Mouse (Mus musculus) cerebellum, postnatal 4 days (tissue): ENCODE measurements around the gene Pmvk.

Experiments used
- DNase-seq, 2 experiments: peaks; one replicate each; pipeline ENCODE4 v3.0.0; 2022; ENCODE audit warnings: low spot score in 2 of 2, mixed read lengths in 1 of 2

Gene Pmvk

DNA sequence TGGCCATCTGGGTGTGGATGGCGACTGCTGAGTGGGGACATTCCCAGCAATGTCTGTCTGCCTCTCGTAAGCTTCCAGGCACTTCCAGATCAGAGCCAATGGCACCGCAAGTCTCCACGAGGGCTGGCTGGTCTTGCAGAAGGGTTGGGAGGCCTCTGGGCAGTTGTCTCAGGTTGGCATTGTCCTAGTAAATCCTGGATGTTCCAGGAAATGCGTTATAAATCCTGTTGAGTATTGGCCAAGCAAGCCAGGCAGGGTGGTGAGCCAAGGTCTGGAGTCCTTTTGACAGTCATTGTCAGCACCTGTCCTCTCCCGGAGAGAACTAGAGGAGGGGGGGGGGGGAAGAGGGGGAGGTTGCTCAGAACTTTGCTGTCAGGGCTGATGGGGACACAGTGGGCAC is 24.7 kb downstream of the Pmvk start:
- DNase-seq: no peak

DNA sequence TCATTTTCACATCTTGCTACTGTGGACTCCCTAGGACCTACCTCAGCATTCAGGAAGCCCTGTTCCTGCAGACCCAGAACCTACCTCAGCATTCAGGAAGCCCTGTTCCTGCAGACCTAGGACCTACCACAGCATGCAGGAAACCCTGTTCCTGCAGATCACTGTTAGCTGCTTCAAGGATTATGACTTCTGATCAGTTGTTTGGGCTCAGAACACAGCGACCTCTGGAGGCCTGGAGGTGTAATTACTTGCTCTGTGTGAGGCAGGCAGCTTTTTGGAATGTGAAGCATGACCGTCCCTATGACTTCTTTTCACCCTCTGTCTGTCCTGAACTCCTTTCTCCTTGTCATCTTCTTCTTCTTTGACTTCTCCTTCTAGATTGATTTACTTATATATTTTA is 27.1 kb downstream of the Pmvk start:
- DNase-seq: peak in 1 of 2 experiments; percentile 19

DNA sequence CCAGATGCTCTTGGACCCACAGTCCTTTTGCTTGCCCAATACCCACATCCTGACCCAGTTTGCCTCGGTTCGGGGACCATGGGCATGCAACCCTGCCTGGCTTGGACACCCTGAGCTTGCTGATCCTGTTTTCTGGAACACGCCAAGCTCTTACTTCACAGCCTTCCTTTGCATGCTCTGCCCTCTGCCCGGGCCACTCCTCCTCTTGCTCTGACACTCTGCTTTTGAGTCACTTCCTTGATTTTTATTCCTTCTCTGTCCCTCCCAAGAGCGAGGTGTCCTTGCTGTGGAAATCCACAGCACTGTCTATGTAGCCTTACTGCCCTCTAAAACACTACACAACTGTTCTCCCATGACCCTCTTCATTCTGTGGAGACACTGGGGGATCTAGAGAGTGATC is 27.9 kb downstream of the Pmvk start:
- no peak for DNase-seq

DNA sequence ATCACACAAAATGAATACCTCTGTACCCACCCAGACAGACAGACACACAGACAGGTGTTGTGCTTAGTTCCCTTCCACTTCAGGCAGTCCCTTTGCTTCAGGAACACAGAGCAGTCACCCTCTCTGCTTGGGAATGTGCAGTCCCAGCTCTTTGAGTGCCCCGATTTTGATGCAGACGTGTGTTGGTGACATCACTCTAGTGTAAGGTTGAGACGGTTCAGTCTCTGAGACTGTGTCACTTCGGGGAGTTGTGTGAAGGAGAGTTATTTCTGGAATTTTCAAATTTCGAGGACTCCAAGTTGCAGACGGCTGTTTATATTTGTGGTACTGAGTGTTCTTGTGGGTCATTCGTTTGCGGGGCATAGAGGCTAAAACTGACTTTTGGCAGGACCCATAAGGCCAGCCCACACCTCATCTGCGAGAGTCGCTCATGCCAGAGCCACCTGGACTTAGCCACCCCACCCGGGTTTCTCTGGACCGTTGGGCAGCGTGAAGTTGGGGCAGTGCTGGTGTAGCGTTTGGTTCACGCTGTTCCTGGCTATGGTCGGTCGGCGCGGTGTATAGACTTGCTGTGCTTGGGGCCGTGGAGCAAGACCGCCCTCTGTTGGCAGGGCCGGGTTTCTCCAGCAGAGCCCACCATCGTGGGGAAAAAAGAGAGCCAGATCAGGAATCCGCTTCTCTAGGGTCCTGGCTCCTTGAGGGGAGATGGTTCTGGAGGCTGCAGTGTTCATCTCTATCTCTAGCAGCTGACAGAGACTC is 30.6 kb downstream of the Pmvk start:
- DNase-seq: peak; percentile 59 to 68

DNA sequence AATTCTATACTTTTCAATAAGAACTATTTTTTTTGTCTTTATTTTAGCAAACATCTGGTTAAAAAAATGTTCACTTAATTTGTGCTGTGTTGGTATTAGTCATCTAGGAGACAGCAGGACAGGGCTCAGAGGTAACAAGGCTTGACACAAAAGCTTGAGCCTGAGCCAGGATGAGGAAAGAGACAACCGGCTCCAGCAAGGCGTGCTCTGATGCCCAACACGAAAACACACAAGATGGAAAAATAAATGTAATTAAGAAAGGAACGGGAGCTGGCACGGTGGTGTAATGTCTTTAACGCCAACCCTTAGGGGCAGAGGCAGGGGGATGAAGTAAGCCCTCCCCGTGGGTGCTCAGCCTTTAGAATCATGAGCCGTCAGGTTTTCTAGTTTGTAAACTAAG is 31.8 kb downstream of the Pmvk start:
- DNase-seq: no peak

DNA sequence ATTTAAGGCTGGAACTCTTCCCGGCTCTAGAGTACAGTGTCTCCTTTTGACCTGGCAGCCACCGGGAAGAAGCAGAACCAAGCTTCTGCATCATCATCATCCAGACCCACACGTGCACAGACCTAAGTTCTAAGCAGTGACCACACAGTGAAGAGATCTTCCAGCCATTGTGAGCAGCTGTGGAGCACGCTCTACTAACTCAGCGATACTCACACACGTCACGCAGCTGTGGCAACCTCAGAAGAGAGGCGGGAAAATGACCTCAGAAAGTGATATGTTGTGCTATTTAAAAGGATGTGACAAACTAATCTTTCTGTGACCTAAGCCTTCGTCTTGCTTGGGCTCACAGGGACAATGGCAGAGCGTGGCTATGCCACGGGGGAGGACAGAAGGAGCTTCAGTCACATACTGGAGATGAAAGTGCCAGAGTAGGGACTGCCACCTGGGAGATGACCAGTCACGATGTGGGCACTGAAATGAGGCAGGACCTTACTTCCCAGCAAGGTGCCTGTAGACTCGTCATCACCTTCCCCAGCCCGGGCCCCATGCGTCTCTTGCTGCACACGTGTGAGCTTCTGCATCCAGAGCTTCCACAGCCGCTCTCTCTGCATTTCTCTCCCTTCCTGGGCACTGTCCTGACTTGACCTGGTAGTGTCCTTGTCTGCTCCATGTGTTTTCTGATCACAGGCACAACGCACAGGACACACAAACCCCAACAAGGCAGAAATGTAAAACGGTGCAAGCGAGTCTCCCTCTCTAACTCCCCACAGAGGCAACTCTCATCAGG is 32.8 kb downstream of the Pmvk start:
- no peak for DNase-seq

DNA sequence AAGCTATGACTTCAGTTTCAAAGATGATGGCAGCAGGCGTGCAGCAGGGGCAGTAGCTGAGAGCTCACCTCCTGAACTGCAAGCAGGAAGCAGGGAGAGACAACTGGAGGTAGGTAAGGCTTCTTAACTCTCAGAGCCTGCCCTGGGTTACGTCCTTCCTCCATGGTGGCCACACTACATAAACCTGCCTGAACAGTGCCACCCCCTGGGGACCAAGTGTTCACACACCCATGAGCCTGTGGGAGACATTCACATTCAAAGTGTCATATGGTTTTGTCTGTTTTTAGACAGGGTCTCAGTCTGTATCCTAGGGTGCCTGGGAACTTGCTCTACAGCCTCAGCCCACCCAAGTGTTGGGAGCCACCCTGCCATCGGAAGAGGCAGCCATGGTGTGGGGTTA is 36.4 kb downstream of the Pmvk start:
- no peak for DNase-seq

DNA sequence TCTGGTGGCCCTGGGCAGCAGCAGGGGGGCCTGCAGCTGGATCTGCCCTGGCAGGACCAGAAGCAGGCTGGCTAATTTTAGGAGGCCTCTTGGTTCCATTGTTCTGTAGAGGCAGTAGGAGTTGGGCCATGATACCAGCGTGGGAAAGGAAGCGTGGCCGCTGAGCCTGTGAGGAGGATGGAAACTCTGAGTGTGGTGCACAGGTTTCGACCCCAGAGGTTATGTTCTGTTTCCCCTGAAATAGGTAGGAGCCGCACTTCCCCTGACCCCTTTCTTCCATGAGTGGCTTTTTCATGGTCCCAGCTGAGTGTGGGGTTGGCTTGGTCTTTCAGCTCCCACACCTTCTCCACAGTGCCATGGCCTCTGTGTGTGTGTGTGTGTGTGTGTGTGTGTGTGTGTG is 37.2 kb downstream of the Pmvk start:
- DNase-seq: no peak

DNA sequence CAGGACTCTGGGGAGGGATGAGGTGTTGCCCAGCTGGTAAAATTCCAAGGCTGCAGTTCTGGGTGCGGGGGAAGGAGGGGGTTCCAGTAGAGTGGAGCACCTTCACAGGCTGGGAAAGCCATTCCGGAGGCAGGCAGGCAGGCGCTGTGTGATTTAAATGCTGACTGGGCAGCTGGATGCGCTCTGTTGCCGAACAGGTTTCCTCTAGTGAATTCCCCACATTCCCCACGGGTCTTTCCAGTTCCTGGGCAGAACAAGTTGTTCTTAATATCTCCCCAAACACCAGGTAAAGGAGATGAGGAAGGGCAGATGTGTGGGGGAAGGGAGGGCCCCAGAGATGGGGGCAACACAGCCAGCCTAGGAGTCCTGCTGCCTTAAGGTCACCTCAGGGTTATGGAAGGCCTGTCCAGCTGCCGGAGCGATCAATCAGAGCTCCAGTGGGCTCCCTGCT is 38.4 kb downstream of the Pmvk start:
- no peak for DNase-seq

DNA sequence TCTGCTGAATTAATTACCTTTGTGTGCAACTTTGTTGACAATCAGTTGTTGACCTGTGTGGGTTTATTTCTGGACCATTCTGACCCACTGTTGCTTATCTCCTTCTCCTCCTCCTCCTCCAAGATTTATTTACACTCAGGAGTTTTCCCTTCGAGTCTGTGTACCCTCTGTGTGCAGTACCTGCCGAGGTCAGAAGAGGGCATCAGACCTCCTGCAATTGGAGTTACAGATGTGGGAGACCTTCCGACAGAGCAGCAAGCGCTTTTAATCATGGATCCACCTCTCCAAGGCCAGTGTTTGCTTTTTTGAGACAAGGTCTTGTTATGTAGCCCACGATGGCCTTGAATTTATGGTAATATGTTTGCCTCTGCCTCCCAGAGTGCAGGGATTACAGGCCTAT is 40.3 kb downstream of the Pmvk start:
- DNase-seq: no peak

DNA sequence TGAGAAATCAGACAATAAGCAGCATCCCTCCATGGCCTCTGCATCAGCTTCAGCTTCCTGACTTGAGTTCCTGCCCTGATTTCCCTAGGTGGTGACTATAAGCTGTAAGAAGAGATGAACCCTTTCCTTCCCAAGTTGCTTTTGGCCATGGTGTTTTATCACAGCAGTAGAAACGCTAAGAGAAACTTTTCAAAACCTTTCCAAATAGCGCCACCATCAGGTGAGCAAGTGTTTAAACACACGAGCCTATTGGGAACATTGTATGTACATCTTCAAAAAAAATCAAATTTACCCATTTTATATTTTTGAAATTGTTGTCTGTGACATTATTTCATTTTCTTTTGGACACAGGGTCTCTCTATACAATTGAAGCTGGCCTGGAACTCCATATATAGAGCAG is 42.0 kb downstream of the Pmvk start:
- no peak for DNase-seq

DNA sequence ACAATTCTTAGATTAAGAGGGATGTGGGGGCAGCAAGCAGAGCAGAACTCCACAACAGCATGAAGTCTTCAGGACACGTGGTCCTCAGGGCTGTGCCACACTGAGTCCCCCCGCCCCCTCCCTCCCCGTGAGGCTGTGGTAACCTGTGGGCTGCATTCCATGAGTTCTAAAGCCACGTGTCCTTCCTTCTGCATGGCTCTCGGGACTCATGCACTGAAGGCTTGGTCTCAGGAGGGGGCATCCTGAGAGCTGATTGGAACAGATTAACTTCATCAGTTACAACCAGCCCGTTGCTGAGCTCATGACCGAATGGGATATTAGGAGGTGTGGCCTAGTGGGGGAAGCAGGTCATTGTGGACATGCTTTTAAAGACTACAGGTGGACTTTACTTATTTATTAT is 45.4 kb downstream of the Pmvk start:
- no peak for DNase-seq

DNA sequence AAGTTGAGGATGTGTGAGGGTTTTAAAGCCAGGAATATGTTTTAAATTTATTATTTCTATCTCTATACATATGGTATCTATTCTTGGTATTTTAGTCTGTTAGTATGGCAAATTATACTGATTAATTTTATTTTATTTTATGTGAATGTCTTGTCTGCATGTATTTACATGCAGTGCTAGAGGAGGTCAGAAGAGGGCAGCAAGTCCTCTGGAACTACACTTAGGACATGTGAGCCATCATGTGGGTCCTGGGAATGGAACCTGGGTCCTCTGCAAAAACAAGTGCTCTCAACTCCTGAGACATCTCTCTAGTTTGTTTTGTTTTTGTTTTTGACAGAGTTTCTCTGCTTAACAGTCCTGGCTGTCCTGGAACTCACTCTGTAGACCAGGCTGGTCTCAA is 47.1 kb downstream of the Pmvk start:
- no peak for DNase-seq

DNA sequence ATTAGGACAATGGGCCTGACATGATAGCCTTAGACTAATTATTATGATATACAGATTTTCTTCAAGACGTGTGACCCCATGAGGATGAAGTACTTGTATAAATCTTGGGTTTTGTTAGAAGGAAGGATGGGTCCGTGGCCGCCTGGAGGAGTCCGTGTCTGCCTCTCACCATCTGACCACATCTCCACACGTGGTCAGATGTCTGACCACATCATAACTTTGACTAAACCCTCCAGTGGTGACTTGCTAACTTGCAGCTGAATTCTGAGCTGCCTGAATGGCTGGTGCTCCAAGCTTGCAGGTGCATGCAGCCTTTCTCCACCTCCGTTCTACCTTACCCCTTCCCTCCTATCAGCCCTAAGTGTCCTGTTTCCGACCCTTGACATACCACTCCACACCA is 48.2 kb downstream of the Pmvk start:
- DNase-seq: no peak

DNA sequence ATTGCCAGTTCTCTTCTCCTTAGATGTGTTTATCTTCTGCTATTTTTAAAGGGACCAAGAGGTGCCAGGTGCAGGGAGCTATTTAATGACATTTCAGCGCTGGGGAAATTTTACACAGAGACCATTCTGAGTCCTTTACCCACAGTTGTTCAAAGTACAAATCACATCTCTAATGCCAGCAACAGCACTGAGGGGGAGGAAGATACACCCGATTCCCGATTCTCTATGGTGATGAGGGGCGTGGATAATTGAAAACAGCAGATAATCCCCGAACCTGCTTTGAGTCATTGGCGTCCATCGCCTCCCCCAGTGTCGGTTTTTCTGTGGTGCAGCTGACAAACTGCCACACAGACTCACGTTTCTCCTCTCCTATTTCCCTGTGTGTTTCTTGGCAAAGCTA is 53.7 kb downstream of the Pmvk start:
- no peak for DNase-seq

DNA sequence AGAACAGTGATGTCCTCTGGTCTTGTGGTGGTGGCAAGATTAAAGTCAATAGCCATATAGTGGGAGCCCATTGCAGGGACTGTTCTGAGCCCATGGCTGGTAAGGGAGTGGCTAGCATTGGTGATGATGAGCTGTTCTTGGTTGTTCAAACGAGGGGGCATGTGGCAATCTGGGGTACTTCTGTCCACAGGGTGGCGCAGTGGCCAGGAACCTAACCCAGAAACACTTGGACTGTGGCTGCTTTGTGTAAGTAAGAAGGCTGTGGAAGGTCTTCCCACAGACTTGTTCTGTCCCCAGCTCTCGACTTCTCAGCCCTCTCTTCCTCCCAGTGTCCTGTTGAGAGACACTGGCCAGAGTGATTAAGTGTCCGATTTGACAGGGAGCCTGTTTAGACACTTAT is 56.6 kb downstream of the Pmvk start:
- peak; percentile 62 to 71 for DNase-seq

DNA sequence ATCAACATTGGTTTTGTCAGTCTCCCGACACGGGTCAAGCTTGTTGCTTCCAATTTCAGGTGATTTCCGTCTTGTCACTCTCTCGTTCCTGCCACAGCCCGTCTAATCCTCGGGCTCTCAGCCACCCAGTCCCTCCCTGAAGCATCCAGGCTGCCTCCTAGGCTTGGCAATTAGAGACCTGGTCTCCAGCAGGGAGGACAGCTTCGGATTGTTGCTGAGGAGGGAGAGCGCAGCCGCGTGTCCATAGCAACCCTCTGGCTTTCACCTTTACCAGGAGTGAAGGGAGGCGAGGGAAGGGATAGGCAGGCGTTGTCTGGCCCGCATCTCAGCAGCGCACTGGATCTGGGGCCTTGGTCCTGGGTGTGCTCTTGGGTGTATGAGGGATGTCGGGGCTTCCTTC is 57.1 kb downstream of the Pmvk start:
- no peak for DNase-seq

DNA sequence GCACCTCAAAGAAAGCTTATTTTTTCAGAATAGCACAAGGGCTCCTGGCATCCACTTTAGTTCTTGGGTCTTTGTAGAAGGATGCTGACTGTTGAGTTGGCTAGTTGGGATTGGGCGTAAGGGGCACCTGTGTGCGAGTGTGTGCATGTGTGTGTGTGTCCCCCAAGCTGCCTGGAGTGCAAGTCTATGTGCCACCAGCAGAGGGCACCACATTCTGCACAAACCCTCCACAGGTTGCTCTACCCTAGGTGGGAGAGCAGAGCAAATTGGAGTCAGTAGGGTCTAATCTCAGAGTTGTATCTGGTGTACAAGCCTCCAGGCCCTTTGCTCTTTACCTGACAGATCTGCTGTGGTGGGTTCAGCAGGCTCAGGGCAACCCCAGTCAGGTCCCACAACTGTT is 57.9 kb downstream of the Pmvk start:
- DNase-seq: peak in 1 of 2 experiments; percentile 17

DNA sequence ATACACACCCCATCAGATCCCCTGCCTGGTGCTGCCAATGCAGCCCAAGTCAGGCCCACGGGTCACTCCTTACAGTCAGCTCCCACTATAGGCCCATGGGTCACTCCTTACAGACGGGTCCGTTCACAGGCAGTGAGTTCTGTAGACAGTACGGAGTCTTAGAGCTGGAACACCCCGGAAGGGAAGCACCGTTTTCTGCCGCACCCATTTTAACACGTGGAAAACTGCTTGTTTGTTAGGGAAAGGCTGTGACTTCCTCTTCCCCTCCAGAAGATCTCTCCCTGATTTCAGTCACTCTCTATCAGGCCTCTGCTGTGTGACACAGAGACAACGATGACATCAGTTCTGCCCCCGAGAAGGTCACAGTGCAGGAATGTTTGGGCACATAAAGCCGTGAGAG is 61.1 kb downstream of the Pmvk start:
- DNase-seq: no peak

DNA sequence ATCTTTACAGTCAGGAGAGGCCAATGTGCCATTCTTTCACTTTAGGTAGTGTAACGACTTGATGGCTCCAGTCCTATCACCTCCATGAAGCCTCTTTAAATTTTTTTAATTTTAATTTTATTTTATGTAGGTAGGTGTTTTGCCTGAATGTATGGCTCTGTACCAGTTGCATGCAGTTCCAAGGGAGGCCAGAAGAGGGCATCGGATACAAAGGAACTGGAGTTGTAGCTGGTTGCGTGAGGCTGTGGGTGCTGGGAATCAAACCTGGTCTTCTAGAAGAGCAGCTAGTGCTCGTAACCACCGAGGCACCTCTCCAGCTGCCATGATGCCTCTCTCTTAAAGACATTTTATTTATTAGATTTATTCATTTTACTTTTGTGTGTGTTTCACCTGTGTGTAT is 62.0 kb downstream of the Pmvk start:
- DNase-seq: no peak
